Mouse (Mus musculus) left cerebral cortex, adult 18-20 months (tissue): Measurements from ENCODE around the gene Olfr836. TPM values are rescaled to one million over a fixed set of nuclear protein-coding genes. Genes with fewer than 3 reads are reported as not detected.
"Not testable (repeated sequence)": the region's sequence is repeated elsewhere in the genome, so short reads cannot be mapped to it uniquely, and the experiment has no call there.

Source experiments
- DNase-seq, 2 experiments: peaks; one replicate each; pipeline ENCODE4 v3.0.0; 2021 to 2022; ENCODE audit warnings: low spot score in 2 of 2, mixed read lengths in 1 of 2
- long read RNA-seq, 2 experiments: library from polyadenylated mRNA; stranded (forward); transcript quantifications; one replicate each; pipeline ENCODE4 v2.0.0; 2021
- total RNA-seq, 2 experiments: library from RNA; stranded (reverse); gene quantifications; 2 replicates each; pipeline ENCODE4 v1.2.3; 2021

The Olfr836 gene
- total RNA-seq: not detected
- long read RNA-seq, experiment 1: 0 reads
- long read RNA-seq, experiment 2: 0 reads

DNA sequence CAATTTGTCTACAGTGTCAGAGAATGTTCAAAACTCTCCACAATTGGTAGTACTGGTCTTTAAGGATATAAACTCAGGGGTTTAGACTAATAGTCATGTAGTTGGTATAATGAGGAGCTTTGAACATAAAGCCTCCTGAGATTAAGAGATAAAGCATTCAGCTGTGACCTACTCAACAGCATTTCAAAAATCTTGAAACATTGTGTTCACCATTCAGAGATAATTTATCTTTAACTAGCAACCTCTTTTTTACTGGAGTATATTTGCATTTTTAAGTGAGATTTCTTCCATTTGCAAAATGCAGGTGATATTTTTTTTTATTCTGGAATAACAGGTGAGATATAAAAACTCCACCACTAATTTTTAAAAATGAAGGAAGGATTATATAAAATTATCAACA, at the start of gene Olfr836:
Gene Olfr836, plus strand, starts transcription at position 301 of the 400 bp plus-strand sequence.
- no peak for DNase-seq

DNA sequence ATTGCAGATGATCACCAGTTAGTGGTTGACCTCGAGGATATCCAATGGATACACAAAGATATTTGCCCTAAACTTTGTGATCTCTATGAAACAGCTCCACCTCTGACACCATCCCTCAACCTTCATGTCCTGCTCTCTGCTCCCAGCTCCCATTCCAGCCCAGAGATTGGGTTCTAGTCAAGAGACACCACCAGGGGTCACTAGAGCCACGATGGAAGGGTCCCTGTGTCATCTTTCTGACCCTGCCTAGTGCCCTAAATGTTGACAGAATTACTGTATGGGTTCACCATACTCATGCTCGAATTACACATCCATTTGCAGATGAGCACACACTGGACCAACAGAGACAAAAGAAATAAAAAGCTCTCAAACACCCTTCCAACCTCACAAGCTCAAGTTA, 35.2 kb upstream of the Olfr836 start:
- DNase-seq: no peak

DNA sequence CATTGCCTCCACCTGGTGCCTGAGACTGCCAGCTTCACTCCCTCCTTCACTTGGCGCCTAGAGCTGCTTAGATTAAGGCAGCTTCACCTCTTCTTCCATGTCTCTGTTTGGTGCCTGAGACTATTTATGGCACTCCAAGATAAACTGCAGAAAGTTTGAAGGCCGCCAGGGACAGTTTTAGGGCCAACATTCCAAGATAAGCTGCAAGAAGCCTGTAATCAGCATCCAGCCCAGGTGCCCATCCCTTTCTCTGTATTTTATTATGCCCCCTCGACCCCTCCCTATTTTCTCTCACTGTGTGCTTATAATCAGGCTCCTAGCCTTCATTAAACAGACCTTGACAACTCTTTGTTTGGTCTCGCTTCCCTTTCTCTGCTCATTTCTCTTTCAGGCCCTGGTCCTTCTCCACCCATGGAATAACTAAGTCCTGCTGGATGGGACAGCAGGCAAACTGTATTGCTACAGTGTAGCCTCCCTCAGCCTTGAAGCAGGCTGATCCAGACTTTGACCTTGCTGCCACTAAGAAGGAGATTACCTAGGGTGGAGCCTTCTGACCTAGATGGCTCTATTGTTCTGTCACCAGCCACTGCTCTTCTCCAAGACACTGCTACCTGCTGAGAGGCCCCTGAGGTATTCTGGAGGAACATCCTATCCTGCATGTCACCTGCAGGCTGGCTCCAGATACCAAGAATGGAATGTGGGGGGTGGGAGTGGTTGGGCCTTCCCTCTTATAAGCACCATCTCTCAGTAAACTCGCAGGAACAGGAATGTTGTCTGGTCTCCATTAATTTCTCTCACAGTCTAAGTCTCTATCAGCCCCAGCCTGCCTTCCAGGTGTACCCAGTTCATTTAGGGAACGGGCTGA, 27.1 kb upstream of the Olfr836 start:
- not testable (repeated sequence) for DNase-seq

DNA sequence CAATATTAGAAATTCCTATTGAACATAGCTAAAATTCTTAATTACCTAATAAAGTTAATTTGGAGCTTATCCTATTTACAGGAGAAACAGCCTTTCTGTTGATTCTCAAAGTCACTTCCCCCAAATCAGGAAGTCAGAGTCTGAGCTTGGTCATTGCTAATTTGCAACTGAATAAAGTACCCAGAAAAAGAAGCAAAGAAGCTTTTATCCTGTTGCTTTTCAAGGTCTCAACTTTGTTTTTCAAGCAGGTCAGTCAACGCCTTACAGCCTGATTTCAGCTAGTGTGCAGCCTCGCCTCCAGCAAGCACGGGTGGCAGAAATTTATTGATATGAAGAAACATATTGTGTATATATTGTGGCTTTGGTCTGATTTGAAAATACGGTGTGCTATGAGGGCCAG, 22.9 kb upstream of the Olfr836 start:
- no peak for DNase-seq

DNA sequence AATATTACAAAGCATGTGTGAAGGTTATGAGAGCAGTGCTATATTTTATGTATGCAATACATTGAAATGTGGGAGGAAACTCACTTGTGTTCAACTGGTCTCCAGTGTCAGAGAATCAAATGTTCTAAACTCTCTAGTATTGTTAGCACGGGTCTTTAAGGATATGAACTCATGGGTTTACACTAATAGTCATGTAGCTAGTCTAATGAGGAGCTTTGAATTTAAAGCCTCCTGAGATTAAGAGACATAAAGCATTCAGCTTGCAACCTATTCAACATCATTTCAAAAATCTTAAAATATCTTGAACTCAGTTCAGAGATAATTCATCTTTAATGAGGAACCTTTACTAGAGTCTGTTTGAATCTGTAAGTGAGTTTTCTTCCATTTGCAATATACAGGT, 15.8 kb downstream of the Olfr836 start, which contains the start of gene Olfr837:
Gene Olfr837, plus strand, starts transcription at position 301 of the 400 bp plus-strand sequence.
- no peak for DNase-seq

Other genes with a start within 250 kb of the Olfr836 start
- gene Olfr830, start 245.7 kb upstream of the Olfr836 start, total RNA-seq: not detected
- not detected for gene Olfr832, start 183.3 kb upstream of the Olfr836 start, total RNA-seq
- not detected for gene Olfr834, start 132.4 kb upstream of the Olfr836 start, total RNA-seq
- gene Olfr835, start 87.6 kb upstream of the Olfr836 start, total RNA-seq: not detected
- not detected for gene Olfr837, start 15.9 kb downstream of the Olfr836 start, total RNA-seq
- under 1 TPM; 0.05 to 0.12 TPM for gene Olfr839-ps1, start 56.9 kb downstream of the Olfr836 start, total RNA-seq
- not detected for gene Olfr843, start 131.6 kb downstream of the Olfr836 start, total RNA-seq
- not detected for gene Olfr844, start 196.0 kb downstream of the Olfr836 start, total RNA-seq
- not detected for gene Olfr845, start 216.1 kb downstream of the Olfr836 start, total RNA-seq
- not detected for gene Olfr846, start 243.6 kb downstream of the Olfr836 start, total RNA-seq